Mouse (Mus musculus) heart, embryonic 16.5 days (tissue): ENCODE measurements around the gene Idh1. TPM values are rescaled to one million over a fixed set of nuclear protein-coding genes. Genes with fewer than 3 reads are reported as not detected.

Source experiments
- ATAC-seq: fragments of 200-750 bp; cut with Nextera tagmentation; replicated peaks from 2 replicates; pipeline ENCODE4 v1.8.0; 2017; ENCODE audit warnings: moderate number of reproducible peaks; ENCODE audit not compliant: insufficient read depth, low FRiP score; ENCODE audit errors: extremely low read depth
- H3K27ac ChIP-seq: fragments of 300-500 bp; sonication (generic); 2 replicates; pipeline ENCODE4 v1.5.1; 2014; ENCODE audit warnings: mild to moderate bottlenecking, low read length, control low read depth, moderate library complexity
- H3K27me3 ChIP-seq: fragments of 300-500 bp; sonication (generic); 2 replicates; pipeline ENCODE4 v1.6.1; 2014; ENCODE audit warnings: low read length, mixed read lengths; ENCODE audit not compliant: control insufficient read depth, insufficient read depth
- H3K36me3 ChIP-seq: fragments of 300-500 bp; sonication (generic); 2 replicates; pipeline ENCODE4 v1.6.1; 2014; ENCODE audit not compliant: control insufficient read depth, insufficient read depth
- H3K4me1 ChIP-seq: fragments of 300-500 bp; sonication (generic); 2 replicates; pipeline ENCODE4 v1.6.1; 2014; ENCODE audit warnings: low read length, mixed read lengths; ENCODE audit not compliant: control insufficient read depth, insufficient read depth
- H3K4me2 ChIP-seq: fragments of 300-500 bp; sonication (generic); 2 replicates; pipeline ENCODE4 v1.6.1; 2014; ENCODE audit warnings: low read depth, mild to moderate bottlenecking, control low read depth, low read length
- H3K4me3 ChIP-seq: fragments of 300-500 bp; sonication (generic); 2 replicates; pipeline ENCODE4 v1.5.1; 2014; ENCODE audit warnings: mild to moderate bottlenecking, control low read depth, low read length
- H3K9ac ChIP-seq: fragments of 300-500 bp; sonication (generic); 2 replicates; pipeline ENCODE4 v1.6.1; 2014; ENCODE audit warnings: low read length, control low read depth
- H3K9me3 ChIP-seq: fragments of 300-500 bp; sonication (generic); replicated peaks from 2 replicates; pipeline ENCODE4 v1.6.1; 2016; ENCODE audit warnings: low read length; ENCODE audit not compliant: control insufficient read depth
- WGBS: fragments of 180-500 bp; shearing (Covaris S2); extraction: QIAGEN DNeasy Blood & Tissue Kit; methylation state at CpG from one replicate; pipeline ENCODE4 v1.1.7; 2014; 5-methylcytosine and 5-hydroxymethylcytosine counted together
- polyA plus RNA-seq: library from polyadenylated mRNA; unstranded; fragments of >200 nt; fragmentation: Nextera tagmentation; extraction: Ambion mirVana; gene quantifications from 2 replicates; pipeline ENCODE4 v1.2.1, GENCODE M21; 2015

Gene Idh1
- polyA plus RNA-seq, 1 experiment from 2014 or later: 65.2 TPM

DNA sequence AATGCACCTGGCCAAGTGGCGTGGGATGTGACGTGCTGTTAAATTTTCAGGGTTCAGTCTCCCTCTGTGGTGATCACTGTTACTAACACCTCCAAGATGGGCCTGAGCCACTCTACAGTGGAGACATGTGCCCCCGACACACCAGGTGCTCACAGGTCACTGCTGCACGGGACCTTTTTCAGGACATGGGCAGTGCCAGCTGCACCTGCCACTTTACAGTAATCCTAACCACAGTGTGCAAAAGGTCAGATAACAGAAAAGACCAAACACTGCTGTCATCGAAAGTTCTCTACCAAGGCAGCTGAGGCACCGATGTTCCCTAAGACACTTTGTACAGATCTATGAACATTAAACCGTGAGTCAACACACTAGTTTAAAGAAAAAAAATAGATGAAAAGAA is 16.8 kb downstream of the Idh1 start:
- Histone ChIP-seq H3K4me2 (no peak overlapping the region), H3K4me1 (no peaks in the 10 kb centered on the region), H3K9me3 (no peaks in the 10 kb centered on the region), H3K27me3 (no peaks in the 10 kb centered on the region), H3K27ac (no peak overlapping the region), H3K36me3 (peaks cover 55% of the 10 kb centered on the region), H3K9ac (no peak overlapping the region), H3K4me3 (no peak overlapping the region)
- whole genome bisulfite sequencing: 90% methylated on average over 7 of the region's 7 CpGs
- ATAC-seq: no peak

DNA sequence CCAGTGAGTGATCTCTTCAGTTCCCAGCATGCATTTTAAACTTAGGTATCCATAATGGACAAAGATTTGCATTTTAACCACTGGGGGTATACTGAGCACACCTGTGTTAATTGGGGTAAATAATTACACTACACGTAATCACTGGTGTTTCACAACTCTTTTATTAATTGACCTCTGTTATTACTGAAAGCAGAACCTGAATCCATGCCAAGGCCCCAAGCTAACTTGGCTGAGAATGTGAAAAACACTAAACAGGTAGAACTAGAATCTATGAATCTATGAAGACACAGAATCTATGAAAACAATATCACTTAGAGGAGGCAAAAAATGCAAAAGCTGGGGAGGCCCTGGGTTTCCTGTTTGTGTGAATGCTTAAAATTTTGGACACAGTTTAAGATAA is 18.8 kb downstream of the Idh1 start:
- Histone ChIP-seq H3K27ac (no peak overlapping the region), H3K9ac (no peak overlapping the region), H3K4me2 (no peak overlapping the region), H3K36me3 (peaks cover 64% of the 10 kb centered on the region), H3K4me3 (no peak overlapping the region), H3K9me3 (no peaks in the 10 kb centered on the region), H3K4me1 (no peaks in the 10 kb centered on the region), H3K27me3 (no peaks in the 10 kb centered on the region)
- 92% methylated on average over 1 of the region's 1 CpGs for WGBS
- no peak for ATAC-seq

DNA sequence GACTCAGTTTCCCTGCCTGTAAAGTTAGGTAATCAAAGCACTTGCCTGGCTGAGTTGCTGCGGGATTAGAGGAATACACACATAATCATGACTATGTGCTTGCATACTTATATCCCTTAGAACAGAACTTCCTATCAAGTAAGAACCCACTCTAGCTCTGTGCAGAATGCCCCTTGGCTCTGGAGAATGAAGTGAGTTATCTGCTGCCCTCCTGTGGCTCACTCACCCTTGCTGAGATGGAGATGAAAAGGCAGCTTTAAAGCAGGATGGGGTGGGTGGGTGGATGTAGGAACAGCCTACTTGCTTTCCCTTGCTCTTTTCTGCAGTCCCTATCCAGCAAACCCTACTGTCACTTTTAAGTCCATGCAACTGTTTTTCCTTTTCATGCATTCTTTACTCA is 24.1 kb downstream of the Idh1 start:
- 95% methylated on average over 1 of the region's 1 CpGs for WGBS
- Histone ChIP-seq H3K27me3 (no peaks in the 10 kb centered on the region), H3K4me2 (no peak overlapping the region), H3K4me3 (no peak overlapping the region), H3K27ac (no peak overlapping the region), H3K9me3 (no peaks in the 10 kb centered on the region), H3K4me1 (no peaks in the 10 kb centered on the region), H3K36me3 (peaks cover 74% of the 10 kb centered on the region), H3K9ac (no peak overlapping the region)
- no peak for ATAC-seq

DNA sequence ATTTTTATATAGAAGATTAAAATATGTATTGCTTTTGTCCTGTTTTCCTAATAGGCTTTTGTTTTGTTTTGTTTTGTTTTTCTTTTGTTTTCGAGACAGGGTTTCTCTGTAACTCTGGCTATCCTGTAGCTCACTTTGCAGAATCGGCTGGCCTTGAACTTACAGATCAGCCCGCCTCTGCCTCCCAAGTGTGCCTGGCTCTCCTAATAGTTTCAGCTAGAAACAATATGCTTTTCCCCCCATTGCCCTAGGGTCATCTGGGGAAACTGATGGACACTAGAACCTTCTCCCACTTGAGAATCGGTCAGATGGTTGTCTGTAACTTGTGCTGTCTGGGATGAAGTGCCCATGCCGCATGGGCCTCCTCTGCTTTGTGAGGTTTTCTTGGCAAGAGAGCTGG is 30.2 kb downstream of the Idh1 start:
- Histone ChIP-seq H3K36me3 (peaks cover 31% of the 10 kb centered on the region), H3K9me3 (no peaks in the 10 kb centered on the region), H3K4me3 (no peak overlapping the region), H3K4me1 (no peaks in the 10 kb centered on the region), H3K27ac (no peak overlapping the region), H3K9ac (no peak overlapping the region), H3K27me3 (no peaks in the 10 kb centered on the region), H3K4me2 (no peak overlapping the region)
- no peak for ATAC-seq
- WGBS: 92% methylated on average over 5 of the region's 5 CpGs

DNA sequence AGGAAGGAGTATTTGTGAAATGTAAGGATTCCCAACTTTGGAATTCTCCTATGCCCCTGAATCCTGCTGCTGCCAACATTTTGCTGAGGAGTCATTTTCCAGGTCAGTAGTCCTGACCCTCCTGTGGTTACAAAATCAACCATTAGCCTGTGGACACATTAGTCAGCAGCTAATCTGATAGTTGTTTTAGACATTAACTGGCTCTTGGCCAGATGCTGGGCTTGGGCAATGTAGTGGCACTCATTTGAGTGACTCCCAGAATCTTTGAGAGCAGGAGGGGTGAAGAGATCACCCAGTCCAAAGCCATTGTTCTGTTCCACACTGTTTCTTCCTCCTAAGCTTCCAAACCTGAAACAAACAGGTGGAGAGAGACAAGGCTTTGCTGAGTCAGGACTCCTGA is 31.5 kb downstream of the Idh1 start:
- Histone ChIP-seq H3K9ac (no peak overlapping the region), H3K4me3 (no peak overlapping the region), H3K27me3 (no peaks in the 10 kb centered on the region), H3K4me1 (no peaks in the 10 kb centered on the region), H3K4me2 (no peak overlapping the region), H3K36me3 (peaks cover 19% of the 10 kb centered on the region), H3K27ac (no peak overlapping the region), H3K9me3 (no peaks in the 10 kb centered on the region)
- no peak for ATAC-seq

DNA sequence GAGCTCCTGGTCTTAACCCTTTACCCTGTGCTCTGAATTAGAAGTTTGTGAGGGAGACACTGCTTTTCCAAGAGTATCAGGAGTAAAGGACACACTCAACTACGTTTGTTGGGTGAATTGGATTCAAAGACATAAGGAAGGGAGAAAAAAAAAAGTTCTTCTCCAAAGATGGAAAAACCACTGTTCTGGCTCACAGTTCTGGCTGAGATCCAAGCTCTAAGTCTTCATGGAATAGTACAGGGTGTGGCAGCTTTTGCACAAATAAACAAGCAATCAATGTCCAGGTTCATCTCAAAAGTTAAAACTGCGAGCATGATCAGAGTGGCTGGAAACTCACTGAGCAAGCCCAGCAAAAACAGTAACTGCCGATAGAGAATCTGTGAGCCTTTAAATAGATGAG is 38.3 kb downstream of the Idh1 start:
- no peaks in the 10 kb centered on the region for H3K4me1 ChIP-seq
- H3K4me3 ChIP-seq: no peak overlapping the region
- H3K27me3 ChIP-seq: no peaks in the 10 kb centered on the region
- H3K4me2 ChIP-seq: no peak overlapping the region
- no peak overlapping the region for H3K27ac ChIP-seq
- H3K9me3 ChIP-seq: no peaks in the 10 kb centered on the region
- no peak for ATAC-seq
- WGBS: 67% methylated on average over 3 of the region's 3 CpGs
- no peaks in the 10 kb centered on the region for H3K36me3 ChIP-seq
- no peak overlapping the region for H3K9ac ChIP-seq

DNA sequence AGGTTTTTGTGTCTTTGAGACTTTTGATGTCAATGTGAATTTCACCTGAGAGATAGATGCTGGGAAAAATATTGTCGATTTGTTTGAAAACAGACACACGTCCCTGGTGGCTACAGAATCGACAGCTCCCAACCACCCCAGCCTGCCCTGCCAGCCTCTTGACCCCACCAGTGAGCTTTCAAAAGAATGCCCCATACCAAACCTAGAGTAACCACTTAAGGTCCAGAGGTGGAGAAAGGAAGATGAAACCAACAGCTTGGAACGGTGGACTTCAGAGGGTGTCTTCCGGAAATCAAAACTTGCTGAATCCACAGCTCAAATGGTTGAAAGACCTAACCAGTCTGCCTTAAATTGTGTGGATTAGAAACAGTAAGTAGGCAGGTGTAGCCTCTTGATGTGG is 39.0 kb downstream of the Idh1 start:
- H3K27me3 ChIP-seq: no peaks in the 10 kb centered on the region
- H3K27ac ChIP-seq: no peak overlapping the region
- 79% methylated on average over 5 of the region's 5 CpGs for WGBS
- no peak overlapping the region for H3K4me3 ChIP-seq
- H3K9me3 ChIP-seq: peaks cover 3% of the 10 kb centered on the region
- no peak for ATAC-seq
- H3K9ac ChIP-seq: no peak overlapping the region
- no peaks in the 10 kb centered on the region for H3K36me3 ChIP-seq
- no peaks in the 10 kb centered on the region for H3K4me1 ChIP-seq
- H3K4me2 ChIP-seq: no peak overlapping the region

DNA sequence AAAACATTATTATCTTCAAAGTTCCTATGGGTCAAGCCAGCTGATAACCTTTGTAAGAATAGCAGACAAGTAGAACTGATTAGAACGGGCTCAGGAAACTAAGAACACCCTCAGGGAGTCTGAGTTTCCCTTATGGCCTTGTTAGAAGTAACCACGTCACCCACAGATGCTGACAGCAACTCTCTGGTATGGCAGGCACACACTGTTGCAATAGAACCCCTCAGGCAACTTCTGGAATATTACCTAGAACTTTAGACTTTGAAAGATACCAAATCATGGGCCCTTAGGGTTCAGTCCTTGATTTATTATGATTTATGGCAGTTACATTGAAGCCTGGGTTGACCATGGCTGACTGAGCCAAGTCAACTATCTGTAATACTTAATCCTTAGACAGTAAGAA is 39.7 kb downstream of the Idh1 start:
- no peak for ATAC-seq
- Histone ChIP-seq H3K4me2 (no peak overlapping the region), H3K9ac (no peak overlapping the region), H3K27me3 (no peaks in the 10 kb centered on the region), H3K9me3 (peaks cover 5% of the 10 kb centered on the region), H3K36me3 (no peaks in the 10 kb centered on the region), H3K4me3 (no peak overlapping the region), H3K4me1 (no peaks in the 10 kb centered on the region), H3K27ac (no peak overlapping the region)
- 24% methylated on average over 2 of the region's 2 CpGs for WGBS

DNA sequence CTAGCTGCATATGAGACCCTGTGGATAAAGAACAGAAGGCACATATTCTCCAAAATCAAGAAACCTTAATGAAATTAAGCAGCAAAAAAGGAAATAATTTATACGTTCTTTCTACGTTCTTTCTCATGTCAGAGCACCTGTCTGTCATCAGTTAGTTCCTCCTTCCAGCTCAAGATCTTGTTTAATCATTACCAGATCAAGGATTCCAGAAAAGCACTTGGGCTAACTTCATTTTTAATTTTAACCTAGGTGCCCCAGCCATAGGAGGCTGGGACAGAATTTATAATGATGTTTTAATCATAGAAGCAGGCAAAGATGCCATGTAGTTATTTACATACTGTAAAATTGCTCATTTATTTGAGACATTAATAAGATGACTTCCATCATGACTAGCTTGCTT is 41.5 kb downstream of the Idh1 start:
- Histone ChIP-seq H3K4me3 (no peak overlapping the region), H3K4me1 (no peaks in the 10 kb centered on the region), H3K4me2 (no peak overlapping the region), H3K9me3 (peaks cover 5% of the 10 kb centered on the region), H3K27ac (no peak overlapping the region), H3K9ac (no peak overlapping the region), H3K36me3 (no peaks in the 10 kb centered on the region), H3K27me3 (no peaks in the 10 kb centered on the region)
- WGBS: 85% methylated on average over 2 of the region's 2 CpGs
- ATAC-seq: no peak

DNA sequence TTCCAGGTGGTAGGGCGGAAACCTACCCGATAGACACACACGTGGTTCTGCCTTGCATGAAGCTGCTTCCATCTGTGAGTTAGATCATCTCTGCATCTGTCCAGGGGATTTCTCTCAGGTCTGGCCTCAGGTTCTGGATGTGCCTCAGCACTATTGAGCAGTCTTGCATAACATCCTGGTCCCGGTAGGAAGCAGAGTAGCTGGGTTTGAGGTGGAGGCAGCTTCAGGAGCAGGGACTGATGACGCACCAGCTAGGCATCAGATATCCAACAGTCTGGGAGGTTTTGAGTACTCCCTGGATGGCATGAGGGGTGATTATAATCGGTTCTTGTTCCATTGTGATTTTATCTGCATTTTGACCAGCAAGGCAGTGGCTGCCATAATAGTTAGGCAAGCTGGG is 48.7 kb downstream of the Idh1 start:
- Histone ChIP-seq H3K27ac (no peak overlapping the region), H3K27me3 (no peaks in the 10 kb centered on the region), H3K9me3 (peaks cover 5% of the 10 kb centered on the region), H3K4me2 (no peak overlapping the region), H3K4me3 (no peak overlapping the region), H3K9ac (no peak overlapping the region), H3K4me1 (no peaks in the 10 kb centered on the region), H3K36me3 (no peaks in the 10 kb centered on the region)
- ATAC-seq: no peak
- 76% methylated on average over 6 of the region's 6 CpGs for WGBS
